Mouse (Mus musculus) Patski (cell line): ENCODE results near the gene Apol8. TPM values are rescaled to one million over a fixed set of nuclear protein-coding genes. Genes with fewer than 3 reads are reported as not detected.
"Not testable (repeated sequence)": the region's sequence is repeated elsewhere in the genome, so short reads cannot be mapped to it uniquely, and the experiment has no call there.

Experiments used
- ATAC-seq: fragments of 100-300 bp; one replicate; pipeline ENCODE4 v1.8.0; 2021
- CTCF ChIA-PET: fragments of 350-600 bp; sonication (Branson Sonifier 250); formaldehyde crosslinking; loops from one replicate; lab custom pipeline; 2022; ENCODE audit warnings: inconsistent platforms; lab: Charles Lee
- POLR2A ChIA-PET: fragments of 350-600 bp; sonication (Branson Sonifier 250); formaldehyde crosslinking; loops from one replicate; lab custom pipeline; 2022; ENCODE audit warnings: antibody characterized with exemption, inconsistent platforms; lab: Charles Lee
- DNase-seq: peaks from one replicate; pipeline ENCODE4 v3.0.0-alpha.2; 2011; ENCODE audit warnings: low read depth, low spot score
- H3K27me3 ChIP-seq: fragments of 371-371 bp; one replicate; pipeline ENCODE4 v1.5.1; 2021
- CTCF ChIP-seq: fragments of 100-300 bp; IDR thresholded peaks from one replicate; pipeline ENCODE4 v1.5.1; 2021
- in situ Hi-C: fragments of 300-500 bp; cut with MboI; formaldehyde crosslinking; loops from 3 replicates; pipeline ENCODE4 v1.11.1; 2018; ENCODE audit warnings: low pct_unique_long_range_greater_than_20kb, mixed read lengths
- polyA plus RNA-seq: library from polyadenylated mRNA; unstranded; gene quantifications from one replicate; pipeline ENCODE4 v1.2.3, GENCODE M21; 2021

Apol8 gene
- polyA plus RNA-seq, 1 experiment from 2014 or later = 0.37 TPM

DNA sequence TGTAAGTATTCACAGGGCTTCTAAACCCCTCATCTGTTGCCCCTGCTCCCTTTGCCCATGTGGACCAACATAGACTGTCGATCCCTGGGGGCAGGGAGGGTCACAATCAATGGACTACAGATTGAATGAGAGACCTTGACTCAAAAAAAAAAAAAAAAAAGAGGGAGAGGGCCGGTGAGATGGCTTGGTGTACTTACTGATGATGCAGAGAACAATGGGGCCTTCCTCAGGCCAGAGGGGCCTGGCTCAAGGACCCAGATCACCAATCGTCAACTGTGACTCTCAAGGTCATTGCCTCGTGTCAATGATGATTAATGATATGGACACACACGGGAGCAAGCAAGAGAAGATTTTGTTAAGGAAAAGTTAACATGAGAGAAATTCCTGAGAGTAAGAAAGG, 12.2 kb downstream of the Apol8 start:
- TF ChIP-seq CTCF = no peak
- POLR2A ChIA-PET = no interaction called here
- no peaks in the 10 kb centered on the region for H3K27me3 ChIP-seq
- DNase-seq (no peak), ATAC-seq (no peak)
- in situ Hi-C loops = no loop called here
- CTCF ChIA-PET = no interaction called here

DNA sequence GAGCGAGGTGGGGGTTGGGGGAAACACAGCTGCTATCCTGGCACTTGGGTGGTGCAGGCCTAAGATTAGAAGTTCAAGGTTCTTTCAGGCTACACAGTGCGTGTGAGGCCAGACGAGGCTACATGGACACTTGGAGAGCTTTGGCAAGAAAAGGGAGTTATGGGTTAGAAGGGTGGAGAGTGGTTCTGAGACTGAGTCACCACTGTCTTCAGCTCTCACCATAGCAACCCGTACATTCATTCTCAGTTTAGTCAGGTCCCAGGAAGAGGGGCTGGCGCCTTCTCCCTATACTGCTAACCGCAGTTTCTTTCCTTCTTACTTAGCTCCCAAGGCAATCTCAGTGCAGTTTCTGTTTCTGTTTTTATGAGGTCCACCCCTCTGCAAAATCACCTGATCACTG, 15.2 kb downstream of the Apol8 start:
- CTCF ChIA-PET = interaction anchor here (1.8 kb wide), 1 partner anchor 9 kb away, joined by 9 read pairs; no protein-coding TSS in a partner anchor
- in situ Hi-C loops, POLR2A ChIA-PET, ATAC-seq, DNase-seq, H3K27me3 ChIP-seq: not testable (repeated sequence)

DNA sequence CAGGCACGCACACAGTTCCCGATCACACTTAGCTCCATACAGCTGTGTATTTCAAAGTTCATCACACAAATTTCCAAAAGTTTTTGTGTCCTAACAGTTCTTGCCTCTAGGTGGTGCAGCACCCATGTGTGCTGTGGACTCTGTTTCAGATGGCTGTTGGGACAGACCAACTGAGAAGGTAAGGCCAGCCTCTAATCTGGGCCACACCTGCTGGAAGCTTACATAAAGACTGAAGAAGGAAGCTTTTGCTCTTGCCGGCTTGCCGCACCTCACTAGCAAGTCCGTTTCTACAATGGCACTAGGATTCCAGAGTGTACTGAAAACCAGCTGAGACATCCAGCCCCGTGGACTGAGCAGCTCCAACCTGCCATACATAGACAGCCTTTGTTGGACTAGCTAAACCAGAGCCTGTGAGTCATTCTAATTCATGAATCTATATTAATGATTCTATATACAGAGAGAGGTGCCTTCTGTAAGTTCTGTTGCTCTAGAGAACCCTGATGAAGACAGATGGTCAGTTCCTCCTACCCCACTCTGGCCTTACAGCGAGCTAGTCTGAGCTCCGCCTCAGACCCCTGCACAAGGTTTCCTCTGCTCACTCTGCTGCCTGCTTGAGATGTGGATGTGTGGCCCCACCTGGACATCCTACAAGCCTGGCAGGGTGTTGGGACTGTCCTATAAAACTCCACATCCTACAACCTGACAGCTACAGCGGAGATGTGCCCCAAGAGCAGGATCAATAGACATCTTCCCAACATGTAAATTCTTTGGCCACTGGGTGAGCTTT, 16.1 kb downstream of the Apol8 start:
- ChIA-PET POLR2A (no interaction called here), CTCF (interaction anchor here (1.0 to 1.9 kb wide), 3 partner anchors 10 to 343 kb away, joined by 3 to 9 read pairs (median 4); partner anchors contain the start of gene Apol8)
- H3K27me3 ChIP-seq = no peaks in the 10 kb centered on the region
- DNase-seq = no peak
- peak; percentile 49 for TF ChIP-seq CTCF
- no peak for ATAC-seq
- in situ Hi-C loops = no loop called here

DNA sequence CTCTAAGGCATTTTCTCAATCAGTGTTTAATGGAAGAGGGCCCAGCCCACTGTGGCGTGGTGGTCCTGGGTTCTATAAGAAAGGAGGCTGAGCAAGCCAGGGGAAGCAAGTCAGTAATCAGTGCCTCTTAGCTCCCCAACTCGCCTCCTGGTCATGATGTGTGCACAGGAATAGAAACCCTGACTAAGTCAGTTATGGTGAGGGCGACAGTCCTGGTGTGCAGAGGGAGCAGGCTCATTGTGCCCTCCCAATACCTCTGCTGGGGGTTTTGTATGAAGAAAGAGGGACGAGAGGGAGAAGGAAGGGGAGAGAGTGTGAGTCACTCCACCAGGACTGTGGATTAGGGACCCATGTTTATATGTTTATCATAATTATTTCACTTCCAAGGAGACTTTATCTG, 22.9 kb downstream of the Apol8 start:
- ATAC-seq, in situ Hi-C loops, CTCF ChIA-PET, H3K27me3 ChIP-seq, DNase-seq, POLR2A ChIA-PET: not testable (repeated sequence)

DNA sequence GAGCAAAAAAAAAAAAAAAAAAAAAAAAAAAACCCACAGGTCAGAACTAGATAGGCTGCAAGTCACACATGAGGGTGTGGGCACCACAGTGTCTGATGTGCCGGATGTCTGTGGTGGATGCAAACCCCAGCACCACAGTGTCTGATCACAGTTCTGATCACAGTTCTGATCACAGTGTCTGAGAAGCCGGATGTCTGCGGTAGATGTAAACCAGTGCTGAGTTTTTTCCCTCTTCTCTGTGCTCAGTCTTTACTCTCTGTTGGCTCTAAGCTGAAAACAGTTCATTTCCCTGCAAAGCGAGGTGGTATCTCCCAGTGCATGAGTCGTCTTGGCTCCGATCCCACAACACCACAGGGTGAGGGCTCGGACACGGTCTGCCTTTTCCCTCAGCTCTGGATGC, 23.4 kb downstream of the Apol8 start:
- POLR2A ChIA-PET, H3K27me3 ChIP-seq, CTCF ChIA-PET, in situ Hi-C loops, DNase-seq: not testable (repeated sequence)
- peak; percentile 45 for ATAC-seq

DNA sequence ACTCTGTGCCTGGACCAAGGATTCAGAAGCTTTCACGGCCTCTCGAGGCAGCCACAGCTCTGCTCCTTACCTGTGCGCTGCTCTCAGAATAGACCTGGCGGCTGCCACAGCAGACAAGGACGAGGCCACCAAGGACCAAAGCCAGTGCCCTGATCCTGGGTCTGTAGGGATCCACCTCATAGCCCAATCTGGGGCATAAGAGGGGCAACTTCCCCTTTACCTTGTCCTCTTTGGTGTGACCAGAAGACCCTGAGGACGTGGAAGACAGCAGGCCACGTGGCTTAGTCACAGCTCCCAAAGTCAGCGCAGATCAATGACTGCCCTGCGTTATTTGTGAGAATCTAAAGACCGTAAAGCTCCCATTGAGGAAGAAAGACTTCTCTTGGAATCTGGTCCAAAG, 24.0 kb downstream of the Apol8 start:
- CTCF ChIA-PET = not testable (repeated sequence)

DNA sequence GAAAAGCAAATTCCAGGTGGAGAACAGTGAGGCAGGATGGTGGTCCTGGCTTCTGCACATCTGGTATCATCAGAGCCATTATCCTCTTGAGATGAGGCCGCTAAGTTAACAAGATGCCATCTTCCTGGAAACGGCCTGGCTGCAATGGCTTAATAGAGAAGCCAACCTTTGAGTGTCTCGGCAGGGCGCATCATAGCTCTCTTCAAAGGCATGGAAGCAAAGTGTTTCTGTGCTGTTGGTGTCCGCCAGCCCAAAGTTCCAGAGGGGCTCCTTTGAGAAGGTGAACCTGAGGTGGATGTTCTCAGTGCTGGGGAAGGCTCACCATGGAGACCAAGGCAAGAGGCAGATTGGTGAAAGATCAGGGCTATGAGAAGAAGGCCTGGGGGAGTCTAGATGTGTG, 25.2 kb downstream of the Apol8 start:
- in situ Hi-C loops = no loop called here
- POLR2A ChIA-PET = no interaction called here
- CTCF ChIA-PET = no interaction called here
- no peaks in the 10 kb centered on the region for H3K27me3 ChIP-seq
- DNase-seq = no peak
- no peak for ATAC-seq
- TF ChIP-seq CTCF = no peak

More for the DNA sequence above, 24.0 kb downstream of the Apol8 start:
- ATAC-seq, H3K27me3 ChIP-seq, DNase-seq, in situ Hi-C loops, POLR2A ChIA-PET: not testable (repeated sequence)

DNA sequence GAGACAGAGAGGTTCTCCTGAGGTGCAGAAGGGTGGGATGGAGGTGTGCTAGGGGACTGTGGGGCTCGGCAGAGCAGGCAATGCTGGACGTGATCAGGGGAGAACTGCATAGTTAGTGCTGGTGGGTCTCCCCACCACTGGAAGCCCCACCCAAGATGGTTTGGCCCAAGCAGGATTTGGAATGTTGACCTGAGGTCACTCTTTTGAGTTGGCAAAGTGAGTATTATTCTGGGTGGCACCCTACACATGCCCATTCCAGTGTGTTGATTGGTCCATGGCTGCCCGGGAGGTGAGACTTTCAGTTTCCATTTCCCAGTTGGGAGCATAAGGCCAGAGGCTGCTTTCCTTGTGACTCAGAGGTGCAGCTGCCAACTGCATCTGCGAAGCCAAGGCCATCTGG, 28.1 kb downstream of the Apol8 start, which contains the start of gene Apol9b:
Apol9b (plus strand) TSS at position 301 of the 400 bp plus-strand sequence.
- ATAC-seq, DNase-seq, POLR2A ChIA-PET, H3K27me3 ChIP-seq, CTCF ChIA-PET, in situ Hi-C loops: not testable (repeated sequence)

DNA sequence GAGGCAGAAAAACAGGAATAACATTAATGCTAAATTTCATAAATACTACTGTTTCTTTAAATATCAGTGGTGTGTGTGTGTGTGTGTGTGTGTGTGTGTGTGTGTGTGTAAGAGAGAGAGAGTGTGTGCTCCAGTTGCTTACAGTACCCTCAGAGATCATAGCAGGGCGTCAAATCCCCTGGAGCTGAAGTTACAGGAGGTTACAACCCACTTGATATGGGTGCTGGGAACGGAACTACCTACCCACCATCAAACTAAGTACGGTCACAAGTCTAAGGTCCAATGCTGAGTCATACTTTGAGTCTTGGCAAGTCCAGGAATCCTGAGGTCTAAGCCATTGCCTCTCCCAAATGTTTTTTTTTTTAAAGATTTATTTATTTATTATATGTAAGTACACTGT, 29.1 kb downstream of the Apol8 start:
- POLR2A ChIA-PET, in situ Hi-C loops: not testable (repeated sequence)

DNA sequence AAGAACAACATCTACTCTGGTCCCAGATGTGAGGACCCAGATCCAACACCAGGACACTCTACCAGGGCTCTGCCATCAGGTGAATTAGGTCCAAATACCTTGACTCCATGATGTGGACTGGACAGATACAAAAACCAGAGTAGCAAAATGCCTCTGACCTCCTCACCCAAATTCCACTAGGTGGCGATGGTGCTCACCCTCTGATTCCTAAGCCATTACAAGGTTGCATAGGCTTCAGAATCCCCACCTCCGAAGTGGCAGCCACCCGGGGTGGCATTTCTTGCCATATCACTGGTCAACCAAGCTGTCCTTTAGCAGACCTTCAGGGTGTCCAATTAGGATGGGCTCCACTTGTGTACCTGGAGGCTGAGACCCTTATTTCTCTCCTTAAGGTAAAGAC, 29.7 kb downstream of the Apol8 start:
- ATAC-seq, in situ Hi-C loops, DNase-seq, H3K27me3 ChIP-seq, CTCF ChIA-PET, POLR2A ChIA-PET: not testable (repeated sequence)
- TF ChIP-seq CTCF = peak; percentile 56

More for the DNA sequence above, 29.1 kb downstream of the Apol8 start:
- ATAC-seq, CTCF ChIA-PET, H3K27me3 ChIP-seq, DNase-seq: not testable (repeated sequence)

DNA sequence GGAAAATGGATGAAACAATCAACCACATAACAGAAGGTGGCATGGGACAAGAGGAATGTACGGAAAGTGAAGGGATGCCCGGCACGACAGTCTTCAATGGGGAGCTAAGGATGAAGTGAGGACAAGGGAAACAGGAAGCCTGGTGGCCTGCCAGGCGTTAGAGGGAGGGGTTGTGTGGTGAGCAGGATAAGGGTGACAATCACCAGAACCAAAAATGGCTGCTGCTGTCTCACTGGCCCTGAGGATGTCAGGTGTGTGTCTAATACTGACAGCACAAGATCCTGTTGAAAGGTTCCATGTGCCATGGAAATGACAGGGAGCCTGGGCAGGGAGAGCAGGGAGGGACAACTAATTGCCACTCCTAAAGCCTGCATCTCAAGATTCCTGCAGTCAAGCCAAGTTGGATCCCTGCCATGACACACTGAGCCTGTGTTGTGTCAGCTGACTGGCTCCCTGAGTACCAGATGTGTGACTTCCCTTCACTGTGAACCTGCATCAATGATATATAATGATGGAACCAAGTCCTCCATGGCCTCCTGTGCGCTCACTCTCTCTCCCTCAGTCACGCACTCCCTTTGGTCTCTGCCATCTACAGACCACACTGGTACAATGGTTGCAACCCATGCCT, 31.3 kb downstream of the Apol8 start:
- H3K27me3 ChIP-seq, ATAC-seq, POLR2A ChIA-PET, DNase-seq, in situ Hi-C loops, CTCF ChIA-PET: not testable (repeated sequence)
